ENCODE assay signal across 8 mouse cellular contexts in genomic region chr1:164217791-164218685, GRCm38 (mm10). TPM values are rescaled to one million over a fixed set of nuclear protein-coding genes. Genes with fewer than 3 reads are reported as not detected.
DNase-seq lines count a peak whose midpoint lies in the region; ATAC-seq lines count a peak whose summit lies in the region.

No protein-coding gene starts in this region.

- DNase-seq in heart, adult 8-10 months (ENCODE audit: low spot score) = no peak
- peak; percentile 21 to 31 for DNase-seq in right cerebral cortex, adult 2 months (ENCODE audit: low spot score in 2 of 2)
- no peak for DNase-seq in right cerebral cortex, postnatal 4 days
- DNase-seq in induced T-regulatory cell, adult 2 months (ENCODE audit: low read depth) = peak; percentile 14
- DNase-seq in splenic B cell, adult 2 months (ENCODE audit: low read depth, low spot score) = peak; percentile 4
- no peak for DNase-seq in kidney, adult 9 months
- no peak for DNase-seq in kidney, postnatal 36 days

- no peak for ATAC-seq in heart, embryonic 12.5 days (ENCODE audit: insufficient number of reproducible peaks, low FRiP score)

- WGBS in heart, embryonic 12.5 days = 29% methylated on average over 15 of the region's 15 CpGs

- peak overlapping the region; percentile 31; the same call in 1 of the 2 replicates for H3K9ac ChIP-seq in heart, embryonic 12.5 days

- no peaks in the 10 kb centered on the region for H3K27me3 ChIP-seq in heart, embryonic 12.5 days (replicated peaks)
- no peaks in the 10 kb centered on the region for H3K27me3 ChIP-seq in splenic B cell, adult 2 months (ENCODE audit: control insufficient read depth, insufficient read depth, low read length, poor library complexity, severe bottlenecking)

- H3K4me1 ChIP-seq in heart, embryonic 12.5 days (replicated peaks) = peaks cover 12% of the 10 kb centered on the region

- no peak overlapping the region for H3K27ac ChIP-seq in heart, embryonic 12.5 days (ENCODE audit: poor library complexity, severe bottlenecking)

- H3K36me3 ChIP-seq in heart, embryonic 12.5 days = no peaks in the 10 kb centered on the region
- H3K36me3 ChIP-seq in splenic B cell, adult 2 months (ENCODE audit: control insufficient read depth, insufficient read depth, low read length, poor library complexity, severe bottlenecking) = no peaks in the 10 kb centered on the region

- peak overlapping the region; percentile 17 for H3K4me3 ChIP-seq in heart, embryonic 12.5 days

- H3K4me2 ChIP-seq in heart, embryonic 12.5 days = peak overlapping the region; percentile 54

- no peaks in the 10 kb centered on the region for H3K9me3 ChIP-seq in heart, embryonic 12.5 days (replicated peaks)

RNA-seq across cellular contexts. Expression of gene Slc19a2, which starts 30.8 kb away (rescaled TPM):
- polyA plus RNA-seq in heart, embryonic 12.5 days (2016; fragmentation: Nextera tagmentation; extraction: Ambion mirVana) = 10.9 and 11.0 TPM in 2 replicates
- 1 to 10 TPM; 6.4 to 9.5 (median 8.5) TPM for total RNA-seq in heart, adult 8-10 months (2022)

RNA-seq across cellular contexts. Expression of gene Ccdc181, which starts 57.3 kb away (rescaled TPM):
- 9.3 and 9.7 TPM in 2 replicates for polyA plus RNA-seq in heart, embryonic 12.5 days (2016; fragmentation: Nextera tagmentation; extraction: Ambion mirVana)
- total RNA-seq in heart, adult 8-10 months (2022) = 10 to 100 TPM in 1 of 4 experiments, 1 to 10 TPM in 3; 9.0 to 10.0 (median 10.0) TPM

Comparison
In these comparisons a context has a peak if more than half of its experiments do, and no peak if none do; other contexts are left out.
1. DNase-seq: peak in right cerebral cortex, adult 2 months (2 of 2), induced T-regulatory cell, adult 2 months (single experiment) and splenic B cell, adult 2 months (single experiment); none in heart, adult 8-10 months (single experiment), right cerebral cortex, postnatal 4 days (single experiment), kidney, adult 9 months (single experiment) and kidney, postnatal 36 days (0 of 2).